Mouse (Mus musculus) heart, embryonic 12.5 days (tissue): ENCODE results near the gene Rab20. TPM values are rescaled to one million over a fixed set of nuclear protein-coding genes. Genes with fewer than 3 reads are reported as not detected.

Experiments
- ATAC-seq: fragments of 200-750 bp; cut with Nextera tagmentation; 2 replicates; pipeline ENCODE4 v1.8.0; 2017; ENCODE audit warnings: moderate TSS enrichment, moderate library complexity; ENCODE audit not compliant: insufficient number of reproducible peaks, low FRiP score
- H3K27ac ChIP-seq: fragments of 300-500 bp; sonication (generic); 2 replicates; pipeline ENCODE4 v1.5.1; 2016; ENCODE audit warnings: mild to moderate bottlenecking, moderate library complexity; ENCODE audit not compliant: poor library complexity, severe bottlenecking
- H3K27me3 ChIP-seq: fragments of 300-500 bp; sonication (generic); replicated peaks from 2 replicates; pipeline ENCODE4 v1.6.1; 2016; ENCODE audit warnings: mild to moderate bottlenecking, moderate library complexity
- H3K36me3 ChIP-seq: fragments of 300-500 bp; sonication (generic); 2 replicates; pipeline ENCODE4 v1.6.1; 2016; ENCODE audit warnings: mild to moderate bottlenecking, moderate library complexity
- H3K4me1 ChIP-seq: fragments of 300-500 bp; sonication (generic); replicated peaks from 2 replicates; pipeline ENCODE4 v1.6.1; 2016; ENCODE audit warnings: mild to moderate bottlenecking
- H3K4me2 ChIP-seq: fragments of 300-500 bp; sonication (generic); 2 replicates; pipeline ENCODE4 v1.6.1; 2016; ENCODE audit warnings: mild to moderate bottlenecking, moderate library complexity
- H3K4me3 ChIP-seq: fragments of 300-500 bp; sonication (generic); 2 replicates; pipeline ENCODE4 v1.5.1; 2016; ENCODE audit warnings: mild to moderate bottlenecking
- H3K9ac ChIP-seq: fragments of 300-500 bp; sonication (generic); 2 replicates; pipeline ENCODE4 v1.6.1; 2016; ENCODE audit warnings: mild to moderate bottlenecking, moderate library complexity
- H3K9me3 ChIP-seq: fragments of 300-500 bp; sonication (generic); replicated peaks from 2 replicates; pipeline ENCODE4 v1.6.1; 2016; ENCODE audit warnings: mild to moderate bottlenecking, moderate library complexity
- WGBS: fragments of 180-500 bp; shearing (Covaris S2); methylation state at CpG from one replicate; pipeline ENCODE4 v1.1.7; 2016; 5-methylcytosine and 5-hydroxymethylcytosine counted together
- polyA plus RNA-seq: library from polyadenylated mRNA; unstranded; fragments of >200 nt; fragmentation: Nextera tagmentation; extraction: Ambion mirVana; gene quantifications from 2 replicates; pipeline ENCODE4 v1.2.1, GENCODE M21; 2016

Rab20 gene
- polyA plus RNA-seq, 1 experiment from 2014 or later, result 20.2 TPM

- H3K36me3 ChIP-seq, result peaks cover 62% of the 10 kb centered on the region
- peaks cover 45% of the 10 kb centered on the region for H3K4me1 ChIP-seq
- no peak overlapping the region for H3K9ac ChIP-seq
- no peak overlapping the region for H3K4me3 ChIP-seq
- no peaks in the 10 kb centered on the region for H3K27me3 ChIP-seq
- H3K4me2 ChIP-seq, result no peak overlapping the region
- no peak overlapping the region for H3K27ac ChIP-seq
- no peak for ATAC-seq
- no peaks in the 10 kb centered on the region for H3K9me3 ChIP-seq
- 76% methylated on average over 4 of the region's 4 CpGs for WGBS
Observed at GRCm38 (mm10) chr8:11404614-11405013, 73.9 kb downstream of the Rab20 start.

- H3K27ac ChIP-seq, result no peak overlapping the region
- H3K36me3 ChIP-seq, result peaks cover 54% of the 10 kb centered on the region
- H3K4me3 ChIP-seq, result no peak overlapping the region
- no peaks in the 10 kb centered on the region for H3K9me3 ChIP-seq
- 89% methylated on average over 9 of the region's 9 CpGs for WGBS
- no peak for ATAC-seq
- H3K9ac ChIP-seq, result no peak overlapping the region
- H3K27me3 ChIP-seq, result no peaks in the 10 kb centered on the region
- H3K4me2 ChIP-seq, result no peak overlapping the region
- peaks cover 51% of the 10 kb centered on the region for H3K4me1 ChIP-seq
Observed at GRCm38 (mm10) chr8:11403813-11404212, 74.7 kb downstream of the Rab20 start.

Other genes starting within 250 kb of the Rab20 start
- gene Col4a2, start 165.9 kb downstream of the Rab20 start, polyA plus RNA-seq, result 117 and 129 TPM in 2 replicates
- gene Col4a1, start 165.9 kb downstream of the Rab20 start, polyA plus RNA-seq, result 240 and 249 TPM in 2 replicates
- 68.8 and 71.0 TPM in 2 replicates for gene Naxd, start 18.8 kb upstream of the Rab20 start, polyA plus RNA-seq
- gene Cars2, start 72.1 kb upstream of the Rab20 start, polyA plus RNA-seq, result 22.6 and 28.2 TPM in 2 replicates
- 25.2 and 26.5 TPM in 2 replicates for gene Ing1, start 76.9 kb upstream of the Rab20 start, polyA plus RNA-seq
- gene Ankrd10, start 157.0 kb upstream of the Rab20 start, polyA plus RNA-seq, result 70.6 and 71.7 TPM in 2 replicates
- not detected in 2 replicates for gene 1700016D06Rik, start 222.4 kb upstream of the Rab20 start, polyA plus RNA-seq
- gene Arhgef7, start 249.0 kb upstream of the Rab20 start, polyA plus RNA-seq, result 70.5 and 75.3 TPM in 2 replicates